Mouse (Mus musculus) megakaryocyte, embryonic 14.5 days (primary cell): ENCODE data around the gene Brms1.
"Not testable (repeated sequence)": the region's sequence is repeated elsewhere in the genome, so short reads cannot be mapped to it uniquely, and the experiment has no call there.

ENCODE experiments used
- FLI1 ChIP-seq: IDR thresholded peaks from 2 replicates; pipeline ENCODE4 v1.6.1; 2012; ENCODE audit warnings: low read length, inconsistent platforms, mixed read lengths
- GATA1 ChIP-seq: IDR thresholded peaks from 3 replicates; pipeline ENCODE4 v1.6.1; 2012; ENCODE audit warnings: mixed read lengths, low read length, inconsistent platforms, borderline replicate concordance

GRCm38 (mm10) chr19:5003644-5004043, 37.5 kb upstream of the Brms1 start:
- TF ChIP-seq FLI1, GATA1: not testable (repeated sequence)
